Mouse (Mus musculus) cortical plate, adult 2 months (tissue): Measurements from ENCODE around the gene Pif1. TPM values are rescaled to one million over a fixed set of nuclear protein-coding genes. Genes with fewer than 3 reads are reported as not detected.

Source experiments
- H3K27ac ChIP-seq: fragments of 200-500 bp; 2 replicates; pipeline ENCODE4 v1.5.1; 2012; ENCODE audit warnings: low read length, control low read depth, inconsistent platforms; ENCODE audit not compliant: insufficient read depth
- H3K4me1 ChIP-seq: fragments of 200-500 bp; 2 replicates; pipeline ENCODE4 v1.6.1; 2011; ENCODE audit warnings: low read length; ENCODE audit not compliant: control insufficient read depth, insufficient read depth
- H3K4me3 ChIP-seq: fragments of 200-500 bp; 2 replicates; pipeline ENCODE4 v1.5.1; 2011; ENCODE audit warnings: mild to moderate bottlenecking, low read length, control low read depth; ENCODE audit not compliant: insufficient read depth
- CTCF ChIP-seq: fragments of 200-500 bp; IDR thresholded peaks from 2 replicates; pipeline ENCODE4 v1.5.1; 2011; ENCODE audit warnings: mild to moderate bottlenecking, control low read depth, low read length; ENCODE audit not compliant: insufficient read depth; ENCODE audit errors: extremely low read depth
- POLR2A ChIP-seq: fragments of 200-500 bp; IDR thresholded peaks from 2 replicates; pipeline ENCODE4 v1.6.1; 2011; ENCODE audit warnings: mild to moderate bottlenecking, low read length, control low read depth; ENCODE audit not compliant: insufficient read depth; ENCODE audit errors: extremely low read depth
- polyA plus RNA-seq: library from polyadenylated mRNA; depleted of rRNA; stranded (reverse); fragments of >200 nt; gene quantifications from 2 replicates; pipeline ENCODE4 v1.2.3, GENCODE M21; 2012

Gene Pif1
- polyA plus RNA-seq, 1 experiment = 0.23 TPM

GRCm38 (mm10) chr9:65556979-65557378 lies 30.0 kb upstream of the Pif1 start:
- TF ChIP-seq POLR2A = no peak
- TF ChIP-seq CTCF = no peak
- 0 out of 2 replicates have a peak, but pooled peaks cover 2% of the 10 kb centered on the region for H3K4me1 ChIP-seq
- H3K4me3 ChIP-seq = no peak overlapping the region
- no peak overlapping the region for H3K27ac ChIP-seq

DNA sequence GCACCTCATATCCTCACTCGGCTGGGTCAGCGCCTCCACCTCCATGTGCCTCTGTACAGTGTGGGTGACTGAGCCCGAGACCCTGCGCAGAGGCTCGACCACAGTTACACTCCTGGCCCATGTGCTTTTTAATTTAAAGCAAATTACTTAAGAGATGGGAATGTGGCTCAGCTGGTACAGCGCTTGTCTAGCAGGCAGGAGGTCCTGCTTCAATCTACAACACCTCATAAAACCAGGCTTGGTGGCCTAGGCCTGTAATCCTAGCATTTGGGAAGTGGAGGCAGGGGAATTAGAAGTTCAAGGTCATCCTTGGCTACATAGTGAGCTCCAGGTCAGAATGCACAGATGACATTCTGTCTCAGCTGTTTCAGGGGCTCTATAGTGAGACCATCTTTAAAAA lies 28.2 kb upstream of the Pif1 start:
- Histone ChIP-seq H3K4me1 (0 out of 2 replicates have a peak, but pooled peaks cover 2% of the 10 kb centered on the region), H3K4me3 (no peak overlapping the region)
- no peak for TF ChIP-seq POLR2A
- TF ChIP-seq CTCF = no peak

DNA sequence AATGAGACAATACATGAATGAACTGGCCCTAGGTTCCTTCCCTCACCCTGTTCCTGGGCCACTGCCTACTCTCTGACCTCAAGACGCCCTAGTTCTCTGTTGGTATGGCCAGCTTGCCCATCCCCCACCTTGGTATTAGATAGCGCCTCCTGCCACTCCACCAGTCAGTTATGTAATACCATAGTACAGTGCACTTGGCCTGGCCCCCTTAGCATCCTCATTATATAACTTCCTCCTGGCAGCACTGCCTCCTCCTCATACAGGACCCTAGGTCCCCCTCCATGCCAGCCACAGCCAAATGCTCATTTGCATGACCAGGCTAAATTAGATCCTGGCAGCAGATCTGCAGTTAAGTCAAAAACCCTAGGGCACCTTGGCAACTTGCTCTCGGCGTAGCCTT lies 25.9 kb upstream of the Pif1 start:
- Histone ChIP-seq H3K4me3 (no peak overlapping the region), H3K4me1 (0 out of 2 replicates have a peak, but pooled peaks cover 2% of the 10 kb centered on the region), H3K27ac (no peak overlapping the region)
- no peak for TF ChIP-seq CTCF

More for the DNA sequence above, 28.2 kb upstream of the Pif1 start:
- H3K27ac ChIP-seq = no peak overlapping the region

- TF ChIP-seq POLR2A (no peak), CTCF (no peak)
- Histone ChIP-seq H3K4me3 (no peak overlapping the region), H3K4me1 (0 out of 2 replicates have a peak, but pooled peaks cover 2% of the 10 kb centered on the region), H3K27ac (peak overlapping the region; percentile 60; the same call in 1 of the 2 replicates)
Observed at GRCm38 (mm10) chr9:65562081-65562506, 24.9 kb upstream of the Pif1 start.

DNA sequence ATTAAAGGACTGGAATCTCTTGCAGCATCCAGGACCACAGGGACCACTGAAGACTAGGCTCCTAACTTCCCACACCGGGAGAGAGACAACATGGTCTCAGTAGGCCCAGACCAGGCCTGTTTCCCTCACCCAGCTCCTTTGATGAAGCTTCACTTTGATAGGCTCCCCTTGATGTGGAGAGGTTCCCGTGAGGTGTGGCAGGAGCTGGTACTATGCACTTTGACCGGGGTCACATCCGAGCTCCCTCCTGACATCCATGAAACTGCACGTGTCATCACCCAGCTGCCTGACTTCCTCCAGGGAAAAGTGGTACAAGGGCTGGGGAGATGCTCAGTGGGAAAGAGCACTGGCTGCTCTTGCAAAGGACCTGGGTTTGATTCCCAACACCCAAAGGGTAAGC lies 23.9 kb upstream of the Pif1 start:
- Histone ChIP-seq H3K4me3 (no peak overlapping the region), H3K27ac (no peak overlapping the region), H3K4me1 (0 out of 2 replicates have a peak, but pooled peaks cover 2% of the 10 kb centered on the region)
- TF ChIP-seq CTCF = no peak
- TF ChIP-seq POLR2A = no peak

DNA sequence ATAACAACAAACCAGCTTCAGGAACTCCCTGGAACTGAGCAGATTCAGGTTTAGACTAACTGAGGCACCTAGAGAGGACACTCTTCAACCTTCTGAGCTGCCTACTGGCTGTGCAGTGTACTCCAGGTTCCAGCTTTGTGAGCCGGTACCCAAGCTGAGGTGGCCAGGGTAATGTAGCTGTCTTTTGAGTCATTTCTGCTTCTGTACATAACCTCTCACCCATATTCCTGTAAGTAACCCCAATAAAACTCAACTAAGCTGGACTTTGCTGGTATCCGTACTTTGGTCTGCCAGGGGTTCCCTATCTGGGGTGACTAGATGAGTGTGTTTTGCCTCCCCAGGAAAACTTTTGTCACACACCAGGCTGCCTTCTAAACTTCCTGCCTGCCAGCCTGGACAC lies 22.3 kb upstream of the Pif1 start:
- H3K4me3 ChIP-seq = no peak overlapping the region
- no peak for TF ChIP-seq POLR2A
- TF ChIP-seq CTCF = no peak

GRCm38 (mm10) chr9:65568787-65569186 lies 18.2 kb upstream of the Pif1 start:
- TF ChIP-seq POLR2A = no peak
- TF ChIP-seq CTCF = no peak
- no peaks in the 10 kb centered on the region for H3K4me1 ChIP-seq
- no peak overlapping the region for H3K4me3 ChIP-seq
- H3K27ac ChIP-seq = no peak overlapping the region

More for the DNA sequence above, 22.3 kb upstream of the Pif1 start:
- H3K4me1 ChIP-seq = 0 out of 2 replicates have a peak, but pooled peaks cover 2% of the 10 kb centered on the region
- H3K27ac ChIP-seq = no peak overlapping the region

DNA sequence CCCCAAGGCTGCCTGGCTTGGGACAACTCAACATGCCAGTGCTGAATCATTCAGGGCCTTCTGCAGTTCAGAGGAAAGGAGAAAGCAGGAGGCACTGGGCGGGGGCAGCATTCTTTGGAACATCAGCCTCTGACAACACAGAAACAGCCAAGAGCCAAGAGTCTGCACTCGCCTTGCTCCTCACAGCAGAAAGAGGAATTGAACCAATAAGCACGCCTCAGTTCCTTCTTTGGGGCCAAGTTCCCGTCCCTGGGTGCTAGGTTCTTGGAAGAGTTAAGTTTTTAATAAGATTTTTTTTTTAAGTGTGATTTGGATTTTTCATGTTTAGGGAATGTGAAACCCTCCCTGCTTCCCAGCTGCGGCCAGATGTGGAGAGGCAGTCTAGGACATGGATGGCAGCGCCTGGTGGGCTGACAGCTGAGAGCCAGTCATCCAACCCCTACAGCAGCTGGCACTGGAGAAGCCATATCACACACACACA lies 17.4 kb upstream of the Pif1 start:
- TF ChIP-seq POLR2A (no peak), CTCF (no peak)
- no peak overlapping the region for H3K4me3 ChIP-seq
- H3K4me1 ChIP-seq = no peaks in the 10 kb centered on the region
- no peak overlapping the region for H3K27ac ChIP-seq

DNA sequence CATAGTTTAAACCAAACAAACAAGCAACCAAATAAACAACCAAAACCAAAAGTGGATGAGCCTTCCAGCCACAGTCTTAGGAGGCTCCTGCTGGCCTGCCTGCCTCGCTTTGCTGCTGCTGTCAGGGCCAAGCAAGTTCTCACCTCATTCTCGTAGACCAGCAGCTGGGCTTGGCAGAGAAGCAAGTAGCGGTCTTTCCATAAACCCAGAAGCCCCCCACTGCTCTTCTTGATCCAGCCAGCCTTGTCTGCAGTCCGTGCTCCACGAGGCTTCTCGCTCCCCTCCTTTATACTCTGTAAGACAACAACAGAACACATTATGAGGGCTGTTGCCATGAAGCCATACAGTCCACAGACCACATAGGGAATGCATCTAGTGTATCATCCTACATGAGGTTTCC lies 14.1 kb upstream of the Pif1 start:
- TF ChIP-seq CTCF (no peak), POLR2A (no peak)
- Histone ChIP-seq H3K4me1 (no peaks in the 10 kb centered on the region), H3K27ac (no peak overlapping the region), H3K4me3 (no peak overlapping the region)

DNA sequence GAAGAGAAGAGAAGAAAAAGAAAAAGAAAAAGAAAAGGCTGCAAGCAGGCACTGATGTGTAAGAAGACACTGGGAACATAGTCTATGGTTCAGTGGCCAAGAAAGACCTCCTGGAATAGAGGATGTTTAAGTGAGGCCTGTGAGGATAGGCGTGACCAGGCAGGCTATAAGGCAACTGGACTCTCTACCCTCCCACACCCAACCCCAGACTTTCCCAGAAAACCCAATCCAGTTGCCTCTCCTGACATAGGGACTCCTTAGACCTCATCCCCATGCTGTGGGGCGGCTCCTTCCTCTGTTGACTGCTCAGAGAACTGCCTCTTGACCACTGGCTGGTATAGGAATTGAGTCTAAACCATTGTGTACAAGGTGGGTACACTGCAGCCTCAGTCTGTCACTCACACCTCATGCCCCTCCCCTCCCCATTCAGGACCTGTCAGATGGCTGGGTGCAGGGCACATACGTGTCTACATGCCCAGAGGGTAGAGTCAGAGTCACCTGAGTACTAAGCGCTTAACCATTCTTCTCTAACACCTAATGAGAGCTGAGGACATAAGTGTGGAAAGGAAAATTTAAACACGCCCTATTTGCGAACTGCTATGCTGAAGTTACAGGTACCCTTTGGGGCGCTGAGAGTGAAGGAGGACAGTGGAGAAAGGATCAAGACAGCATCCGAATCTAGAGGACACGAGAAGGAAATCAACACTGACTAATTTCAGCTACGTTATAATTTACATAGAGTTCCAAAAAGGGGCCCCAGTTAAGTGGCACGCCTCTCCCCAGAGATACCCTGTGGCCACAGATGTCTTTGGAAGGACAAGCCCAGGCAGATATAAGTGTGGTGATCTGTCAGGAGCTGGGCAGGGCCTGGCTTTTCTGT lies 12.2 kb upstream of the Pif1 start:
- no peak overlapping the region for H3K4me3 ChIP-seq
- TF ChIP-seq POLR2A (no peak), CTCF (no peak)
- H3K27ac ChIP-seq = no peak overlapping the region
- H3K4me1 ChIP-seq = no peaks in the 10 kb centered on the region
